Mouse (Mus musculus) adrenal gland, postnatal 25 days (tissue): ENCODE measurements at regions not wholly inside any gene's neighbourhood (a gene's known extent, or its start where the extent isn't known, plus 50 kb on each side); places are given as distances from the start of the nearest gene placed in this dataset.
"Not testable (repeated sequence)": the region's sequence is repeated elsewhere in the genome, so short reads cannot be mapped to it uniquely, and the experiment has no call there.

Experiments
- DNase-seq: peaks from one replicate; pipeline ENCODE4 v3.0.0; 2021; ENCODE audit warnings: mixed read lengths

DNA sequence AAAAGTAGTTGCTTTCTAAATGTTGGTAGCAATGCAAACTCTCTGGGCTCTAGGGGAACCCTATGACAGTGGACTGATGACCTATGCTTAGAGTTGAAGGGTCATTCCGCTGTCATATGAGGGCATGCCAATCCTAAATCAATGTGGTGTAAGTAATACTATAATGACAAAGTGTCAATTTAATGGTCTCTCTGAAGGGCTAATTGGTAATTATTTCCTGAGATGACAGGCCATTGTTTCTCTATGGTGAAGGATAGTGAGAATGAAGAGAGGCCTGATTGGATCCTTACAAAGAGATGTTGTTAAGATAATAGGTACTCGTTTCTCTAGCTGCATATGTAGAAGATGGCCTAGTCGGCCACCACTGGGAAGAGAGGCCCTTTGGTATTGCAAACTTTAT is 299.7 kb upstream of the Pou3f2 start:
- no peak for DNase-seq

GRCm38 (mm10) chr4:22763026-22763425 is 274.9 kb upstream of the Pou3f2 start:
- not testable (repeated sequence) for DNase-seq
